Mouse (Mus musculus) stomach, embryonic 16.5 days (tissue): ENCODE data around the gene Alpk1. TPM values are rescaled to one million over a fixed set of nuclear protein-coding genes. Genes with fewer than 3 reads are reported as not detected.

ENCODE experiments used
- ATAC-seq: fragments of 200-750 bp; cut with Nextera tagmentation; 2 replicates; pipeline ENCODE4 v1.8.0; 2017; ENCODE audit warnings: moderate number of reproducible peaks, moderate TSS enrichment; ENCODE audit not compliant: insufficient read depth, low FRiP score
- H3K27ac ChIP-seq: fragments of 300-500 bp; sonication (generic); 2 replicates; pipeline ENCODE4 v1.5.1; 2014; ENCODE audit warnings: low read length
- H3K27me3 ChIP-seq: fragments of 300-500 bp; sonication (generic); 2 replicates; pipeline ENCODE4 v1.6.1; 2014; ENCODE audit warnings: low read length, control low read depth, mixed read lengths; ENCODE audit not compliant: control insufficient read depth, insufficient read depth
- H3K36me3 ChIP-seq: fragments of 300-500 bp; sonication (generic); 2 replicates; pipeline ENCODE4 v1.6.1; 2014; ENCODE audit warnings: low read length; ENCODE audit not compliant: control insufficient read depth, insufficient read depth
- H3K4me1 ChIP-seq: fragments of 300-500 bp; sonication (generic); 2 replicates; pipeline ENCODE4 v1.6.1; 2014; ENCODE audit warnings: low read length, control low read depth, mixed read lengths; ENCODE audit not compliant: control insufficient read depth, insufficient read depth
- H3K4me2 ChIP-seq: fragments of 300-500 bp; sonication (generic); 2 replicates; pipeline ENCODE4 v1.6.1; 2014; ENCODE audit warnings: low read depth, low read length, mixed read lengths
- H3K4me3 ChIP-seq: fragments of 300-500 bp; sonication (generic); replicated peaks from 2 replicates; pipeline ENCODE4 v1.5.1; 2014; ENCODE audit warnings: mild to moderate bottlenecking, low read length
- H3K9ac ChIP-seq: fragments of 300-500 bp; sonication (generic); 2 replicates; pipeline ENCODE4 v1.6.1; 2014; ENCODE audit warnings: low read length
- H3K9me3 ChIP-seq: fragments of 300-500 bp; sonication (generic); replicated peaks from 2 replicates; pipeline ENCODE4 v1.6.1; 2016; ENCODE audit warnings: low read length, control low read depth; ENCODE audit not compliant: control insufficient read depth
- WGBS: fragments of 180-500 bp; shearing (Covaris S2); extraction: QIAGEN DNeasy Blood & Tissue Kit; methylation state at CpG from one replicate; pipeline ENCODE4 v1.1.7; 2014; 5-methylcytosine and 5-hydroxymethylcytosine counted together
- polyA plus RNA-seq: library from polyadenylated mRNA; unstranded; fragments of >200 nt; fragmentation: Nextera tagmentation; extraction: Ambion mirVana; gene quantifications from 2 replicates; pipeline ENCODE4 v1.2.1, GENCODE M21; 2015

Alpk1 gene
- polyA plus RNA-seq, 1 experiment from 2014 or later, result 4.3 TPM

DNA sequence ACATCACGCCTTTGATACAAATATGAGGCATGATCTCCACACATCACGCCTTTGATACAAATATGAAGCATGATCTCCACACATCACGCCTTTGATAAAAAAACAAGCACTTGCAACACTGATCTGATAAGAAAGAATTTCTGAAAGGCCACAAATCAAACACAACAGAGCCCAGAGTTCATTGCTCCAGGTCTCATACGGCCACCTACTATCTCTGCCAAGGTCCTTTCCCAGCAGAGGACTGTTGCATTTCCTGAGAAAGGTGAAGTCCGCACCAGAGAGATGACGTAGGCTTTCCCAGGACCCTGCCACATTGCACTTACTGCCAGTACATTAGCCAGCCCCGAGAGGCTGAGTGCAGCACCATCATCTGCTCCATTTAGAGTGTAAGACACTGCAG is 28.8 kb upstream of the Alpk1 start:
- Histone ChIP-seq H3K36me3 (peaks cover 14% of the 10 kb centered on the region), H3K4me2 (no peak overlapping the region), H3K4me3 (no peak overlapping the region), H3K27ac (no peak overlapping the region), H3K9ac (no peak overlapping the region), H3K27me3 (no peaks in the 10 kb centered on the region), H3K4me1 (no peaks in the 10 kb centered on the region), H3K9me3 (no peaks in the 10 kb centered on the region)
- no peak for ATAC-seq
- WGBS, result 88% methylated on average over 7 of the region's 7 CpGs

GRCm38 (mm10) chr3:127807846-127808245 is 27.5 kb upstream of the Alpk1 start:
- H3K27ac ChIP-seq, result no peak overlapping the region
- 89% methylated on average over 5 of the region's 5 CpGs for WGBS
- no peak for ATAC-seq
- no peaks in the 10 kb centered on the region for H3K4me1 ChIP-seq
- H3K4me2 ChIP-seq, result no peak overlapping the region
- H3K9ac ChIP-seq, result no peak overlapping the region
- no peaks in the 10 kb centered on the region for H3K27me3 ChIP-seq
- H3K9me3 ChIP-seq, result no peaks in the 10 kb centered on the region
- no peak overlapping the region for H3K4me3 ChIP-seq
- peaks cover 14% of the 10 kb centered on the region for H3K36me3 ChIP-seq

DNA sequence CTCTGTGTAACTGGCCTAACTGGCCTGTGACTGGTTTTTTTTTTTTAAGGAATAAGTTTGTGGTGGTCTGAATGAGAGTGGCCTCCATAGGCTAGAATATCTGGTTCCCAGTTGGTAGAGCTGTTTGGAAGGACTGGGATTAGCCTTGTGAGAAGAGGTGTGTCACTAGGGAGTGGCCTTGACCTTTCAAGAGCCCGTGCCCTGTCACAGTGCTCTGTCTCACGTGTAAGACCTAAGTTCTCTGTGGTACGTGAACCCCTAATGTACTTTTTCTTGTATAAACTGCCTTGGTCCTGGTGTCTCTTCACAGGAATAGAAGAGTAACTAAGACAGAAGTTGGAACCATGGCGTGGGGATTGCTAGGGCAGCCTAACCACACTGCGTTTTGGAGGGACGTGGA is 25.7 kb upstream of the Alpk1 start:
- H3K9ac ChIP-seq, result no peak overlapping the region
- no peak overlapping the region for H3K4me2 ChIP-seq
- 85% methylated on average over 6 of the region's 6 CpGs for WGBS
- no peak for ATAC-seq
- H3K36me3 ChIP-seq, result peaks cover 9% of the 10 kb centered on the region
- no peak overlapping the region for H3K27ac ChIP-seq
- no peaks in the 10 kb centered on the region for H3K27me3 ChIP-seq
- no peaks in the 10 kb centered on the region for H3K4me1 ChIP-seq
- H3K4me3 ChIP-seq, result no peak overlapping the region
- no peaks in the 10 kb centered on the region for H3K9me3 ChIP-seq

- 80% methylated on average over 12 of the region's 12 CpGs for WGBS
- Histone ChIP-seq H3K27ac (no peak overlapping the region), H3K4me3 (no peak overlapping the region), H3K4me1 (no peaks in the 10 kb centered on the region), H3K4me2 (no peak overlapping the region), H3K27me3 (no peaks in the 10 kb centered on the region), H3K9ac (no peak overlapping the region), H3K9me3 (no peaks in the 10 kb centered on the region), H3K36me3 (peaks cover 9% of the 10 kb centered on the region)
- ATAC-seq, result no peak
Measured at GRCm38 (mm10) chr3:127805071-127805470, 24.7 kb upstream of the Alpk1 start.

- Histone ChIP-seq H3K4me1 (no peaks in the 10 kb centered on the region), H3K27me3 (no peaks in the 10 kb centered on the region), H3K9ac (no peak overlapping the region), H3K36me3 (peaks cover 9% of the 10 kb centered on the region), H3K27ac (no peak overlapping the region), H3K9me3 (no peaks in the 10 kb centered on the region), H3K4me2 (no peak overlapping the region), H3K4me3 (no peak overlapping the region)
- no peak for ATAC-seq
- WGBS, result 87% methylated on average over 4 of the region's 4 CpGs
Measured at GRCm38 (mm10) chr3:127804439-127804838, 24.1 kb upstream of the Alpk1 start.

DNA sequence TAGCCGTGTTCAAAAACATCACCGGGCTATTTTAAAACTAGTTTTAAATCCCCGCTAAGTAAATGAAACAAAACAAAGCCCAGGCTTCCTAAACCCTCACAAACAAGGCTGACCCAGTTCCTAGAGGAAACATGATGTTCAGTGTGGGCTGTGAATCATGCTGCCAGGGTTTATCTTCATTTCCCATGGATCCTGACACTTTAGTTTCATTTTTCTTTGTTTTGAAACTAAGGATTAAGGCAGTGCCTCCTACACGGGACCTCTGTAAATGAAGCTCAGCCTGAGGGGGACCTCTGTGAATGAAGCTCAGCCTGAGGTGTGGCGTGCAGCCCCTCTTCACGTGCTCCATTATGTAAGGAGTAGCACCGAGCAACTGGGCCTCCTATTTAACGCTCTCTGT is 22.5 kb upstream of the Alpk1 start:
- Histone ChIP-seq H3K27ac (no peak overlapping the region), H3K9ac (no peak overlapping the region), H3K4me2 (no peak overlapping the region), H3K36me3 (peaks cover 2% of the 10 kb centered on the region; the same call in 1 of the 2 replicates), H3K27me3 (no peaks in the 10 kb centered on the region), H3K9me3 (no peaks in the 10 kb centered on the region), H3K4me3 (no peak overlapping the region), H3K4me1 (no peaks in the 10 kb centered on the region)
- no peak for ATAC-seq
- 36% methylated on average over 8 of the region's 8 CpGs for WGBS

GRCm38 (mm10) chr3:127801162-127801561 is 20.8 kb upstream of the Alpk1 start:
- no peaks in the 10 kb centered on the region for H3K9me3 ChIP-seq
- H3K4me3 ChIP-seq, result no peak overlapping the region
- no peak for ATAC-seq
- H3K9ac ChIP-seq, result no peak overlapping the region
- no peaks in the 10 kb centered on the region for H3K36me3 ChIP-seq
- H3K4me1 ChIP-seq, result no peaks in the 10 kb centered on the region
- H3K27me3 ChIP-seq, result no peaks in the 10 kb centered on the region
- no peak overlapping the region for H3K27ac ChIP-seq
- H3K4me2 ChIP-seq, result no peak overlapping the region
- WGBS, result 90% methylated on average over 8 of the region's 8 CpGs

GRCm38 (mm10) chr3:127796271-127796670 is 15.9 kb upstream of the Alpk1 start:
- Histone ChIP-seq H3K9ac (no peak overlapping the region), H3K27ac (no peak overlapping the region), H3K9me3 (no peaks in the 10 kb centered on the region), H3K4me3 (no peak overlapping the region), H3K27me3 (no peaks in the 10 kb centered on the region), H3K36me3 (no peaks in the 10 kb centered on the region), H3K4me2 (no peak overlapping the region), H3K4me1 (peaks cover 2% of the 10 kb centered on the region)
- ATAC-seq, result no peak
- WGBS, result 96% methylated on average over 7 of the region's 7 CpGs

GRCm38 (mm10) chr3:127795762-127796161 is 15.4 kb upstream of the Alpk1 start:
- Histone ChIP-seq H3K36me3 (no peaks in the 10 kb centered on the region), H3K4me2 (no peak overlapping the region), H3K27me3 (no peaks in the 10 kb centered on the region), H3K9ac (no peak overlapping the region), H3K9me3 (no peaks in the 10 kb centered on the region), H3K4me3 (no peak overlapping the region), H3K4me1 (peaks cover 5% of the 10 kb centered on the region), H3K27ac (no peak overlapping the region)
- no peak for ATAC-seq
- WGBS, result 90% methylated on average over 3 of the region's 3 CpGs

- H3K36me3 ChIP-seq, result no peaks in the 10 kb centered on the region
- no peaks in the 10 kb centered on the region for H3K9me3 ChIP-seq
- H3K4me1 ChIP-seq, result peaks cover 9% of the 10 kb centered on the region
- H3K27me3 ChIP-seq, result peaks cover 5% of the 10 kb centered on the region; the same call in 1 of the 2 replicates
- no peak overlapping the region for H3K9ac ChIP-seq
- no peak overlapping the region for H3K4me2 ChIP-seq
- H3K27ac ChIP-seq, result no peak overlapping the region
- 88% methylated on average over 7 of the region's 7 CpGs for WGBS
- ATAC-seq, result no peak
- H3K4me3 ChIP-seq, result no peak overlapping the region
Measured at GRCm38 (mm10) chr3:127793022-127793421, 12.7 kb upstream of the Alpk1 start.
